Mouse (Mus musculus): ENCODE results near the gene Sept9.
"Not testable (repeated sequence)": the region's sequence is repeated elsewhere in the genome, so short reads cannot be mapped to it uniquely, and the experiment has no call there.

Gene Sept9

GRCm38 (mm10) chr11:117330076-117330950 lies 130.9 kb downstream of the Sept9 start:
- no peak for DNase-seq

- DNase-seq: no peak
Observed at GRCm38 (mm10) chr11:117330951-117331254, 131.4 kb downstream of the Sept9 start.

- no peak for DNase-seq
Observed at GRCm38 (mm10) chr11:117331361-117332241, 132.1 kb downstream of the Sept9 start.

GRCm38 (mm10) chr11:117332242-117333149 lies 133.0 kb downstream of the Sept9 start:
- DNase-seq: peak in 1 of 2 experiments; percentile 27

- no peak for DNase-seq
Observed at GRCm38 (mm10) chr11:117333150-117333715, 133.8 kb downstream of the Sept9 start.

- no peak for DNase-seq
Observed at GRCm38 (mm10) chr11:117334101-117334500, 134.6 kb downstream of the Sept9 start.

- no peak for DNase-seq
Observed at GRCm38 (mm10) chr11:117335146-117335545, 135.7 kb downstream of the Sept9 start.

GRCm38 (mm10) chr11:117336081-117336788 lies 136.8 kb downstream of the Sept9 start:
- DNase-seq: no peak

GRCm38 (mm10) chr11:117337749-117338148 lies 138.3 kb downstream of the Sept9 start:
- DNase-seq: no peak

- no peak for DNase-seq
Observed at GRCm38 (mm10) chr11:117338503-117338902, 139.0 kb downstream of the Sept9 start.

- DNase-seq: no peak
Observed at GRCm38 (mm10) chr11:117339050-117339449, 139.6 kb downstream of the Sept9 start.

GRCm38 (mm10) chr11:117341218-117341617 lies 141.8 kb downstream of the Sept9 start:
- no peak for DNase-seq

- no peak for DNase-seq
Observed at GRCm38 (mm10) chr11:117342076-117342475, 142.6 kb downstream of the Sept9 start.

GRCm38 (mm10) chr11:117342490-117342889 lies 143.0 kb downstream of the Sept9 start:
- DNase-seq: not testable (repeated sequence)

GRCm38 (mm10) chr11:117343800-117344199 lies 144.3 kb downstream of the Sept9 start:
- DNase-seq: no peak

- DNase-seq: no peak
Observed at GRCm38 (mm10) chr11:117344339-117345021, 145.0 kb downstream of the Sept9 start.

- DNase-seq: no peak
Observed at GRCm38 (mm10) chr11:117345022-117345765, 145.7 kb downstream of the Sept9 start.

- DNase-seq: no peak
Observed at GRCm38 (mm10) chr11:117347256-117347655, 147.8 kb downstream of the Sept9 start.

- DNase-seq: no peak
Observed at GRCm38 (mm10) chr11:117348429-117349103, 149.1 kb downstream of the Sept9 start.
